Mouse (Mus musculus): ENCODE results near the gene Vps29. TPM values are rescaled to one million over a fixed set of nuclear protein-coding genes. Genes with fewer than 3 reads are reported as not detected.

The Vps29 gene
- polyA plus RNA-seq, 1 experiment = 57.4 TPM

DNA sequence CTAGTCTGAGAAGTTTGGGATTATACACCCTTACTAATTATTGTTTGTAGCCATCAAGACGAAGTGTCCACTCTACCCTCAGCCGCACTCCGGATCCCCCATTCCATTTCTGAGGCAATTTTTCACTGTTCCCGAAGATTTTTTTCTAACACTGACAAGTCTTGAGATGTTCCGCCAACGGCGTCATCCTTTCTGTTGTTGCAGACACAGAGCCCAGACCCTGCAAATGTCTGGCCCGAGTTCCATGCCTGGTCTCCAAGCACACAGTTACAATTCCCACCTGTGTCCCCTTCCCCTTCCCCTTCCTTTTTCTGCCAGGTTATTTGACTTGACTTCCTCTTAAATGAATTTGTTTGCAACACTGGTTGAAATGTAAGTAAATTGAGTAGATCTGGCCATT is 45.7 kb downstream of the Vps29 start:
- TF ChIP-seq POLR2A (IDR thresholded peaks at IDR 0.05; ENCODE audit: control insufficient read depth, low read depth, low read length) (no peak), CTCF (IDR thresholded peaks at IDR 0.05; ENCODE audit: control insufficient read depth, insufficient read depth, insufficient replicate concordance, low read depth, low read length) (no peak)
- H3K36me3 ChIP-seq (ENCODE audit: control insufficient read depth, insufficient read depth, low read length) = no peaks in the 10 kb centered on the region

DNA sequence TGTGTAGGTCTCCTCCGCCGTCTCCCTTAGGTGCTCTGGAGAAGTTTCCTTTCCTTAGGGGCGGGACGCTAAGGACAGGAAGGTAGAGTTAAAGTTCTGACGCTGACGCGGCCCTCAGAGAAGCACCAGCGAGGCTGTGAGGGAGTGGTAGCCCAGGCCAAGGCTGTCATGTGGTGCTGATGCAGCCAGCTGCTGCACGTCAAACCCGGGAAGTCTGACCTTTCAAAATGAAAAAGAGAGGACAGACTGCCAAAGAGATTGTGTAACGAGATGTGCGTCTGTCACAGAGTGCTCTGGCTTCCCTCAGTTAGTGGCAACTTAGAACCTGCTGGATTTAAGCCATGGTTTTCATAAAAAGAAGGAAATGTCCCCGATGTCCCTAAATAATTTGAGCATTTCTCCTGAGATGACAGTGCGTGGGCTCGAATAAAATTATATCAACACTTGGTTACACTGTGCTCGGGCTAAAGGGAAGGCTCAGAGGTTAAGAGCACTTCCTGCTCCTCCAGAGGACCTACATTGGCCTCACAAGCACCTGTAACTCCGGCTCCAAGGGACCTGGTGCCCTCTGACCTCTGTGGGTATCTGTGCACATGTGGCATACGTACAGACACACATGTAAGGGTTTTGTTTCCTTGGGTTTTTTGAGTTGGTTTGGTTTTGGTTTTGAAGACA is 46.6 kb downstream of the Vps29 start:
- Histone ChIP-seq H3K4me3 (ENCODE audit: control insufficient read depth, low read depth, low read length) (no peak overlapping the region), H3K27ac (ENCODE audit: control insufficient read depth, insufficient read depth, low read depth, low read length) (peak overlapping the region; percentile 68; the same call in 1 of the 2 replicates), H3K36me3 (ENCODE audit: control insufficient read depth, insufficient read depth, low read length) (no peaks in the 10 kb centered on the region), H3K4me1 (ENCODE audit: control insufficient read depth, insufficient read depth, low read length) (peaks cover 5% of the 10 kb centered on the region), H3K27me3 (ENCODE audit: control insufficient read depth, insufficient read depth, low read length) (no peaks in the 10 kb centered on the region)
- TF ChIP-seq CTCF (IDR thresholded peaks at IDR 0.05; ENCODE audit: control insufficient read depth, insufficient read depth, insufficient replicate concordance, low read depth, low read length) = no peak
- TF ChIP-seq POLR2A (IDR thresholded peaks at IDR 0.05; ENCODE audit: control insufficient read depth, low read depth, low read length) = no peak

More for the DNA sequence above, 45.7 kb downstream of the Vps29 start:
- H3K27ac ChIP-seq (ENCODE audit: control insufficient read depth, insufficient read depth, low read depth, low read length) = no peak overlapping the region
- H3K4me1 ChIP-seq (ENCODE audit: control insufficient read depth, insufficient read depth, low read length) = peaks cover 5% of the 10 kb centered on the region
- H3K4me3 ChIP-seq (ENCODE audit: control insufficient read depth, low read depth, low read length) = no peak overlapping the region
- H3K27me3 ChIP-seq (ENCODE audit: control insufficient read depth, insufficient read depth, low read length) = no peaks in the 10 kb centered on the region

DNA sequence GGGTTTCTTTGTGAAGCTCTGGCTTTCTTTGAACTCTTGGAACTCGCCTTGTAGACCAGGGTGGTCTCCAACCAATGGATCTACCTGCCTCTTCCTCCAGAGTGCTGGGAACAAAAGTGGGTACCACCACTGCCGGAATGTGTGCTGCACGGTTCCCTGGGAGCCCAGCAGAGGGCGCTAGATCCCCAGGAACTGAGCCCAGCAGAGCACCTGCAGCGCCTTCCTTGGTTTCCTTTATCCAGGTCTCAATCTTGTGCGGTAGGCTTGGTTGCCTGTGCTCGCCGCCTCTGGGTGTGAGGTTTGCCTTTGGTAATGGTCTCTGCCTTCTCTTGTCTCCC is 47.1 kb downstream of the Vps29 start:
- Histone ChIP-seq H3K36me3 (ENCODE audit: control insufficient read depth, insufficient read depth, low read length) (no peaks in the 10 kb centered on the region), H3K27ac (ENCODE audit: control insufficient read depth, insufficient read depth, low read depth, low read length) (no peak overlapping the region)
- TF ChIP-seq POLR2A (IDR thresholded peaks at IDR 0.05; ENCODE audit: control insufficient read depth, low read depth, low read length) (no peak), CTCF (IDR thresholded peaks at IDR 0.05; ENCODE audit: control insufficient read depth, insufficient read depth, insufficient replicate concordance, low read depth, low read length) (peak; percentile 89)

DNA sequence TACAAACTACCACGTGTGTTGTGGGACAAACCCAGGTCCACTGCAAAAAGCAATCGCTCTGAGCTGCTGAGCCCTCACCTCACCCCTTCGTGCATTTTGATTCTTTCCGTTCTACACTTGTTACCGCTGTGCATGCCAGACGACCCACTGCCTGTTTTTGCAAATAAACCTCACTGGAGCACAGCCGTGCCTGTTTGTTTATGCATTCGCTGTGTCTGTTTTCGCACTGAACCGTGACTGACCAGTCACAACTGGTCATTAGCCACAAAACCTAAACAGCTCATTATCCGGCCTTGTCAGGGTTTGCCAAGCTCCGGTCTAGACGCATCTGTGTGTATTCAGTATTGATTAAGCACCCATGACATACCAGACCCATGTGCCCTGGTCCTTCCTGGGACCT is 48.0 kb downstream of the Vps29 start:
- H3K27me3 ChIP-seq (ENCODE audit: control insufficient read depth, insufficient read depth, low read length) = no peaks in the 10 kb centered on the region
- TF ChIP-seq CTCF (IDR thresholded peaks at IDR 0.05; ENCODE audit: control insufficient read depth, insufficient read depth, insufficient replicate concordance, low read depth, low read length) (no peak), POLR2A (IDR thresholded peaks at IDR 0.05; ENCODE audit: control insufficient read depth, low read depth, low read length) (no peak)
- no peak overlapping the region for H3K4me3 ChIP-seq (ENCODE audit: control insufficient read depth, low read depth, low read length)
- H3K4me1 ChIP-seq (ENCODE audit: control insufficient read depth, insufficient read depth, low read length) = peaks cover 2% of the 10 kb centered on the region
- H3K27ac ChIP-seq (ENCODE audit: control insufficient read depth, insufficient read depth, low read depth, low read length) = no peak overlapping the region
- no peaks in the 10 kb centered on the region for H3K36me3 ChIP-seq (ENCODE audit: control insufficient read depth, insufficient read depth, low read length)

More for the DNA sequence above, 47.1 kb downstream of the Vps29 start:
- H3K4me1 ChIP-seq (ENCODE audit: control insufficient read depth, insufficient read depth, low read length) = peaks cover 5% of the 10 kb centered on the region
- no peak overlapping the region for H3K4me3 ChIP-seq (ENCODE audit: control insufficient read depth, low read depth, low read length)
- no peaks in the 10 kb centered on the region for H3K27me3 ChIP-seq (ENCODE audit: control insufficient read depth, insufficient read depth, low read length)

DNA sequence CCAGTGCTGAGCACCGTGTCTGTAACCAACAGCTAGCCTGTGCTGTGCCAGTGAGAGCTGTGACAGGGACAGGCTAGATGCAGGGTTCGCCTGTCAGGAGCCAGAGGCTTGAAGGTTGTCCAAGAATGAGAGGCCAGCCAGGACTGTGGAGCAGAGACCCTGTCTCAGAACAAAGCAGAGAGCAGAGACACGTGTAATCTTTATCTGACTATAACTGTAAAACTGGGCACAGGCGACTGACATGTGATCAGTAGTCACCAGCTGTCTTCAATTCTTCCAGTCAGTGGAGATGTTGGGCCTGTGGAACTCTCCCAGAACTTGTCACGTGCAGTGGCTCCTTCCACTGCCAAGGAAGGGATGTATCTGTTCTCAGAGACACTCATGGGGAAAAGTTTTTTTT is 48.6 kb downstream of the Vps29 start:
- TF ChIP-seq POLR2A (IDR thresholded peaks at IDR 0.05; ENCODE audit: control insufficient read depth, low read depth, low read length) (no peak), CTCF (IDR thresholded peaks at IDR 0.05; ENCODE audit: control insufficient read depth, insufficient read depth, insufficient replicate concordance, low read depth, low read length) (no peak)
- peaks cover 2% of the 10 kb centered on the region for H3K4me1 ChIP-seq (ENCODE audit: control insufficient read depth, insufficient read depth, low read length)
- H3K27ac ChIP-seq (ENCODE audit: control insufficient read depth, insufficient read depth, low read depth, low read length) = no peak overlapping the region
- H3K36me3 ChIP-seq (ENCODE audit: control insufficient read depth, insufficient read depth, low read length) = no peaks in the 10 kb centered on the region
- no peak overlapping the region for H3K4me3 ChIP-seq (ENCODE audit: control insufficient read depth, low read depth, low read length)
- H3K27me3 ChIP-seq (ENCODE audit: control insufficient read depth, insufficient read depth, low read length) = no peaks in the 10 kb centered on the region

DNA sequence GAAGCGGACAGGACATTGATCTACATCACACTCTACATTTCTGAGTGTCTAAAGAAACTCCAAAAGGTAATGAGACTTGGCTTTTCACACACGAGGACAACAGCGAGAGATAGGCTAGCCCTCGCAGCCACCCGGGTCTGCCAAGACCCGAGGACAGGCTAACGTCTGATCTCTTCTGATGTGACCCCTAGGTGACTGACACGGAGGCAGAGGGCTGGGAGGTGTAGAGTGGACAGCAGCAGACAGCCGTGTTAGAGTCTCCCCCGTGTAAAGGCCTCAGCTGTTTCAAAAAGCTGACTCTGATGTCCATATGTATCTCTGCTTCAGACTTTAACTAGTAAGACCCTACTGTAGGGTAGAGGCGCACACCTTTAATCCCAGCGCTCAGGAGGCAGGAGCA is 49.2 kb downstream of the Vps29 start:
- TF ChIP-seq POLR2A (IDR thresholded peaks at IDR 0.05; ENCODE audit: control insufficient read depth, low read depth, low read length) = no peak
- no peak for TF ChIP-seq CTCF (IDR thresholded peaks at IDR 0.05; ENCODE audit: control insufficient read depth, insufficient read depth, insufficient replicate concordance, low read depth, low read length)
- H3K4me3 ChIP-seq (ENCODE audit: control insufficient read depth, low read depth, low read length) = no peak overlapping the region
- no peaks in the 10 kb centered on the region for H3K27me3 ChIP-seq (ENCODE audit: control insufficient read depth, insufficient read depth, low read length)
- H3K4me1 ChIP-seq (ENCODE audit: control insufficient read depth, insufficient read depth, low read length) = peaks cover 2% of the 10 kb centered on the region
- H3K36me3 ChIP-seq (ENCODE audit: control insufficient read depth, insufficient read depth, low read length) = no peaks in the 10 kb centered on the region
- H3K27ac ChIP-seq (ENCODE audit: control insufficient read depth, insufficient read depth, low read depth, low read length) = no peak overlapping the region

DNA sequence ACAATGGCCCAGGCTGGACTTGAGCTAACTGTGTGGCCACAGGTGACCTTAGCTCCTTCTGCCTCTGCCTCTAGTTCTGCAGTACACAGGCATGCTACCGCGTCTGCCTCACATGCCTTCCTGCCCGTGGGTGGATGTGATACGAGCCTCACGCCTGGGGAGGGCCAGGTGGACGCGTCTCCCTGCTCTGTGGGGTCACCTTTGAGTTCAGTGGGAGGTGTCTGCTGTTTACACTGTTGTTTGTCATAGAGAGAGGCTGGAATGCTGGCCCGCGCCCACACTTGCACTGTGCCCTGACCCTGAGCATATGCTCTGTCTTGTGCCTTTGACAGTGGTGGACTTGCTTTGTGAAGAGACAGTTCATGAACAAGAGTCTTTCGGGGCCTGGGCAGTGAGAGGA is 51.4 kb downstream of the Vps29 start:
- Histone ChIP-seq H3K4me1 (ENCODE audit: control insufficient read depth, insufficient read depth, low read length) (peaks cover 7% of the 10 kb centered on the region), H3K27me3 (ENCODE audit: control insufficient read depth, insufficient read depth, low read length) (no peaks in the 10 kb centered on the region), H3K36me3 (ENCODE audit: control insufficient read depth, insufficient read depth, low read length) (no peaks in the 10 kb centered on the region), H3K4me3 (ENCODE audit: control insufficient read depth, low read depth, low read length) (no peak overlapping the region), H3K27ac (ENCODE audit: control insufficient read depth, insufficient read depth, low read depth, low read length) (no peak overlapping the region)
- no peak for TF ChIP-seq CTCF (IDR thresholded peaks at IDR 0.05; ENCODE audit: control insufficient read depth, insufficient read depth, insufficient replicate concordance, low read depth, low read length)
- no peak for TF ChIP-seq POLR2A (IDR thresholded peaks at IDR 0.05; ENCODE audit: control insufficient read depth, low read depth, low read length)

Data from testis, adult 2 months (tissue).